Mouse (Mus musculus): ENCODE measurements around the gene Atp6v0b.
A peak's percentile ranks its signal among the peaks of the same experiment; 100 is the strongest.

Gene Atp6v0b

GRCm38 (mm10) chr4:117840821-117841220 lies 46.3 kb downstream of the Atp6v0b start:
- no peak for DNase-seq (ENCODE audit: low read depth in 1 of 2, low spot score in 2 of 2)

- no peak for DNase-seq (ENCODE audit: low read depth in 1 of 2, low spot score in 2 of 2)
Observed at GRCm38 (mm10) chr4:117839366-117839765, 47.8 kb downstream of the Atp6v0b start.

- DNase-seq (ENCODE audit: low read depth in 1 of 2, low spot score in 2 of 2): no peak
Observed at GRCm38 (mm10) chr4:117837271-117837670, 49.9 kb downstream of the Atp6v0b start.

- peak; percentile 34 to 52 for DNase-seq (ENCODE audit: low read depth in 1 of 2, low spot score in 2 of 2)
Observed at GRCm38 (mm10) chr4:117836204-117836767, 50.8 kb downstream of the Atp6v0b start.

GRCm38 (mm10) chr4:117835531-117836111 lies 51.5 kb downstream of the Atp6v0b start:
- no peak for DNase-seq (ENCODE audit: low read depth in 1 of 2, low spot score in 2 of 2)

- DNase-seq (ENCODE audit: low read depth in 1 of 2, low spot score in 2 of 2): no peak
Observed at GRCm38 (mm10) chr4:117834845-117835530, 52.1 kb downstream of the Atp6v0b start.

GRCm38 (mm10) chr4:117834457-117834844 lies 52.7 kb downstream of the Atp6v0b start, which contains the start of gene Slc6a9:
TSS of gene Slc6a9 (plus strand) at chr4:117834506.
- DNase-seq (ENCODE audit: low read depth in 1 of 2, low spot score in 2 of 2): no peak

Measured in monocyte, adult 2 months (primary cell).